Mouse (Mus musculus): ENCODE data around the gene Pif1.

Gene Pif1

DNA sequence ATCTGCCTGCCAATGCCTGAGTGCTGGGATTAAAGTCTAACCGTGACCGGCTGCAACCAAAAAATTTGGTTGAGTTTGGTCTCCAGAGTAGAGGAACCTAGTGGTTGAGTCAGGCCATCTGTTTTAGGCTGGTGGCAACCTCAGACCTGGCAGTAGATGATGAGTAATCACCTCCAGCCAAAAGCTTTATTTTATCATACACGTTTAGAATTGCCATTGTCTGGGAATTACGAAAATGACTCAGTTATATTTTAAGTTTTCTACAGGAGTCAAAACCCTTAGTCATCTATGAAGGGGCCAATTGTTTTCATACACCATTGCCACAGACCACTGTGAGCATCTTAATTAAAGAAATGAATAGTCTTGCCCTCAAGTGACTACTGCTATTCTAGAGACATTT is 50.0 kb downstream of the Pif1 start:
- no peak for DNase-seq (ENCODE audit: low spot score in 2 of 2)

DNA sequence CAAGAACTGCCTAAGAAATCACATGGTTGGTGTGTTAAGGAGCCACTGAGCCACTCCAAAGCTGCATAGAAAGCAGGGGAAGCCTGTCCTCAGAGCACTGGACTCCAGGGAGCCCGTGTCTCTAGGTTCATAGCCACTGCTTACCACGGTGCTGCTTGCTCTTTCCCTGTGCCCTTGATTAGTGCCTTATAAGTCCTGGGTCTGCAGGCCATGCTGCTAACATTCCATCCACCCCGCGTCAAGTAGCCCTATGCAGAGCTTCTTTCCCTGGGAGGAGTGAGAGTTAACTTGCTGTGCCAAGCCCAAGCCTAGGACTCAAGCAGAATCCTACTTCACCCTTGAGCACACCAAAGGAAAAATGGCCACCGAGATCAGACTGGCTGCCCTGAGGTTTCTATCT is 52.1 kb downstream of the Pif1 start:
- no peak for DNase-seq (ENCODE audit: low spot score in 2 of 2)

DNA sequence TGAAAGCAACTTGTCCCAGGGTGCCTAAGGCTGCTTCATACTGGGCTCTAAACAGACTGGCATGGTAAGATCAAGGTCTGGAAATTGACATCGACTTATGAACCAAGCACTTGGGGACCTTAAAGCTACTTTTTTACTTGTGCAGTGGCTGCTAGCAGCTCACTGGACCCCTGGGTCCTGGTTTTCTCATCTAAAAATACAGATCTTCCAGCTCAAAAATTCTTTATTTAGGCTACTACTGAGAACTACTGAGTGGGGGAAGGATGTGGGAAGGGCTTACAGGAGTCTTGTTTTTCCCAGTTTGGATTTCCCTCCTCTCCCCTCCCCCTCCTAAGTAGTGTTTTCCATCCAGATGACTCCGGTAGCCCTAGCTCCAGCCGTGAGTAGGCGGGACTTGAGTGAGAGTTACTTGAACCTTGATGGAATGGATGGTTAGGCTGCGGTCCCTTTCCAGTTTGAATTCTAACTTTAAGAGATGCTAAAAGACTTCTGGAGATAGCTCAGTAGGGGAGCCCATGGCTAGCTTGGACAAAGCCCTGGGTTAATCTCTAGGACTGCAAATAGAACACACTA is 54.0 kb downstream of the Pif1 start:
- no peak for DNase-seq (ENCODE audit: low spot score in 2 of 2)

DNA sequence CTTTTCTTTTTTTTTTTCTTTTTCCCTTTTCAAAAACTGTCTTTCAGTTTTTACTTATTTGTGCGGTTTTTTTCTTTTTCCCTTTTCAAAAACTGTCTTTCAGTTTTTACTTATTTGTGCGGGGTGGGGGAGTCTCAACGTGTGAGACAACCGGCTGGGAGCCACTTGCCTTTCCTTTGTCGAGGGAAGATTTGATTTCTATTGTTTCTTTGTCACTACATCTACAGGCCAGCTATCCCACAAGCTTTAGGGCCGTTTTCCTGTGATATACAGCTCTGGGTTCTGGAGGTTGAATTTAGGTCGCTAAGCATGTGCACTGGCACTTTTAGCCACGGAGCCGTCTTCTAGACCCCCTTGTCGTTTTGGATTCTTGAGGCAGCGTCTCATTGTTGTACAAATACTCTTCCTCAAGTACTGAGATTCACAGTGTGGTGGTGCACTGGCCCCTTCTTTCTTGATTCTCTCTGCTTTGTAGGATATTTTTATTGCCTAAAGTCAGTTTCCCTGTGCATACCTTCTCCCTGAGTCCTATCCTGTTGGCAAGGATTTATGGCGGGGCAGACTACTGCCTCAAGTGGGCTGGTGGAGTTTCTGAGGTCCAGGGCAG is 54.6 kb downstream of the Pif1 start:
- no peak for DNase-seq (ENCODE audit: low spot score in 2 of 2)

DNA sequence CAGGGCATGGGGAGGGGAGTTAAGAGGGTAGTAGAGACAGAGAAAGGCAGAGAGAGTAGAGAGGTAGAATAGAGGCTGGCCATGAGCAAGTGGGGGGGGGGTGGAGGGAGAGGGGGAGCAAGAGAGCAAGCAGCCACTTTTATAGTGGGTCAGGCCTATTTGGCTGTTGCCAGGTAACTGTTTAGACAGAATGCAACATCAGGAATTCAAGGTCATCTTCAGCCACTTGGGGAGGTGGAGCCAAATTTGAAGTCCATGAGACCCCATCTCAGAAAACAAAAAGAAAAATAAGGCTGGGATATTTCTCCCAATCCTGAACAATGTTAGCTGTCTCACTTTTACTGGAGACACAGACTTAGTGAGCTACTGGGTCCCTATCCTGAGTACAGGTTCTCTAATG is 55.6 kb downstream of the Pif1 start:
- no peak for DNase-seq (ENCODE audit: low spot score in 2 of 2)

DNA sequence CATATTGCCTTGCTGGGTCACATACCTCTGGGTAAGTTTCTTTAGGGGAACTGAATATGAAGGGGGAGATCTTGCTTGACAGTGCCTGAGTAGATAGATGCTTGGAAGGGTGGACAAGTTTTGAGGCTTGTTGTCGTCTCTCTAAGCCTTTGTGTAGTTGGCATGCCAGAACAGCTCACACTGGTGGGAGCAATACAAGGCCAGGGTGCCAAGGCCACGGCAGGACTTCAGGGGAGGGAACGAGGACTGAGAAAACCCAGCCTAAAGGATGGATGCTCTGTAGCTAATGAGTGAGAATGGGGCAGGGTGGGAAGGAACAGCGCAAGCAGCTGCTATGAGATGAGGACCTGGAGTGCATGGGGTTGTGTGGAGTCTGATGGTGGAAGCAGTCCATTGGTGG is 58.0 kb downstream of the Pif1 start:
- DNase-seq (ENCODE audit: low spot score in 2 of 2): no peak
